Comparison of ENCODE assay signal across 8 mouse cellular contexts in the genomic region with DNA sequence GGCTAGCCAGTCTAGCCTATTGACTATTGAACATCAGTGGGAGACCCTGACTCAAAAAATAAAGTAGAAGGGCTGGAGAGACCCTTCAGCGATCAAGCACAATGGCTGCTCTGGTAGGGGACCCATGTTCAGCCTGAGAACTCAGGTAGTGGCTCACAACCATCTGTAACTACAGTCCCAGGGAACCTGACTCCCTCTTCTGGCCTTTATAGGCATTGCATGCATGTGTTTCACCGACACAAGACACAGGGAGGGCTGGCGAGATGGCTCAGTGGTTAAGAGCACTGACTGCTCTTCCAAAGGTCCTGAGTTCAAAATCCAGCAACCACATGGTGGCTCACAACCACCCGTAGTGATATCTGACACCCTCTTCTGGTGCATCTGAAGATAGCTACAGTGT. TPM values are rescaled to one million over a fixed set of nuclear protein-coding genes. Genes with fewer than 3 reads are reported as not detected.
DNase-seq lines count a peak whose midpoint lies in the region; ATAC-seq and TF ChIP-seq lines count a peak whose summit lies in the region.
"Had no signal": no experiment of that assay in that cellular context is flagged by ENCODE, and none has a peak within 500 bp of the region (broad histone marks: within the 10 kb centered on the region; RNA-seq: fewer than 3 reads in every experiment).

No protein-coding gene starts in this region.

- no peak overlapping the region for H3K4me2 ChIP-seq in kidney, embryonic 15.5 days
- H3K4me2 ChIP-seq in midbrain, postnatal 0 days (ENCODE audit: low read depth, low read length, poor library complexity, severe bottlenecking) = no peak overlapping the region

- H3K36me3 ChIP-seq in kidney, embryonic 15.5 days = no peaks in the 10 kb centered on the region
- no peaks in the 10 kb centered on the region for H3K36me3 ChIP-seq in midbrain, postnatal 0 days (ENCODE audit: insufficient read depth, low read length)

- no peak for ATAC-seq in kidney, embryonic 15.5 days (replicated peaks; ENCODE audit: low FRiP score)
- ATAC-seq in CD4-positive, CD25-positive, alpha-beta regulatory T cell, adult 4 months = peak; percentile 54
- ATAC-seq in midbrain, postnatal 0 days (ENCODE audit: low FRiP score) = no peak

- WGBS in kidney, embryonic 15.5 days = 35% methylated on average over 4 of the region's 4 CpGs
- 37% methylated on average over 4 of the region's 4 CpGs for WGBS in midbrain, postnatal 0 days

- TF ChIP-seq POLR2A in embryonic fibroblast, embryonic 13.5 days (IDR thresholded peaks at IDR 0.05; ENCODE audit: low read depth, low read length) = no peak

- H3K4me3 ChIP-seq in kidney, embryonic 15.5 days (replicated peaks) = no peak overlapping the region
- H3K4me3 ChIP-seq in embryonic fibroblast, embryonic 13.5 days (ENCODE audit: insufficient read depth, low read length) = no peak overlapping the region
- no peak overlapping the region for H3K4me3 ChIP-seq in midbrain, postnatal 0 days (ENCODE audit: low read depth, low read length)

- H3K4me1 ChIP-seq in kidney, embryonic 15.5 days = no peaks in the 10 kb centered on the region
- H3K4me1 ChIP-seq in embryonic fibroblast, embryonic 13.5 days (ENCODE audit: control insufficient read depth, insufficient read depth, low read length) = no peaks in the 10 kb centered on the region
- 0 out of 2 replicates have a peak, but pooled peaks cover 4% of the 10 kb centered on the region for H3K4me1 ChIP-seq in midbrain, postnatal 0 days (ENCODE audit: insufficient read depth, low read length)

- no peak overlapping the region for H3K9ac ChIP-seq in kidney, embryonic 15.5 days
- no peak overlapping the region for H3K9ac ChIP-seq in midbrain, postnatal 0 days (replicated peaks; ENCODE audit: low read length, poor library complexity, severe bottlenecking)

- no peak overlapping the region for H3K27ac ChIP-seq in kidney, embryonic 15.5 days
- H3K27ac ChIP-seq in embryonic fibroblast, embryonic 13.5 days (ENCODE audit: insufficient read depth, low read length) = no peak overlapping the region
- H3K27ac ChIP-seq in midbrain, postnatal 0 days (ENCODE audit: low read depth, low read length) = no peak overlapping the region

- peak; percentile 16; the same call in 1 of the 2 replicates for TF ChIP-seq CTCF in embryonic fibroblast, embryonic 13.5 days (IDR thresholded peaks at IDR 0.05; ENCODE audit: borderline replicate concordance, insufficient read depth, low read length)
- peak; percentile 64 for TF ChIP-seq CTCF in midbrain, postnatal 0 days (IDR thresholded peaks at IDR 0.05)

- H3K27me3 ChIP-seq in kidney, embryonic 15.5 days = peaks cover 23% of the 10 kb centered on the region; the same call in 1 of the 2 replicates
- no peaks in the 10 kb centered on the region for H3K27me3 ChIP-seq in midbrain, postnatal 0 days (ENCODE audit: insufficient read depth, low read length)

- no peaks in the 10 kb centered on the region for H3K9me3 ChIP-seq in kidney, embryonic 15.5 days (replicated peaks)
- no peaks in the 10 kb centered on the region for H3K9me3 ChIP-seq in midbrain, postnatal 0 days (ENCODE audit: low read length)

- DNase-seq in kidney, adult 9 months = peak; percentile 41
- DNase-seq in MN1 (ENCODE audit: low spot score) = peak; percentile 52
- no peak for DNase-seq in midbrain, postnatal 0 days (ENCODE audit: low spot score)
- no peak for DNase-seq in frontal cortex, postnatal 10 days (ENCODE audit: low spot score in 2 of 2)

RNA-seq across cellular contexts. Expression of a gene that starts 7.5 kb away (rescaled TPM):
- polyA plus RNA-seq in kidney, embryonic 15.5 days (2015; fragmentation: Nextera tagmentation; extraction: Ambion mirVana) = 0.36 and 0.50 TPM in 2 replicates
- polyA plus RNA-seq in CD4-positive, CD25-positive, alpha-beta regulatory T cell, adult 4 months (2017; shearing (Covaris generic)) = 1 to 10 TPM; 1.6 to 3.6 TPM
- 0.28 and 0.61 TPM in 2 replicates for polyA plus RNA-seq in embryonic fibroblast, embryonic 13.5 days (2011; ENCODE audit: insufficient read length, low read depth, missing spikeins)
- 0.27 and 1.4 TPM in 2 replicates for total RNA-seq in midbrain, postnatal 0 days (2014; rRNA removed)
- polyA plus RNA-seq in midbrain, postnatal 0 days (2015; fragmentation: Nextera tagmentation; extraction: Ambion mirVana) = 0.31 and 0.37 TPM in 2 replicates

RNA-seq across cellular contexts. Expression of a gene that starts 30.4 kb away (rescaled TPM):
- 7.5 and 8.5 TPM in 2 replicates for polyA plus RNA-seq in kidney, embryonic 15.5 days (2015; fragmentation: Nextera tagmentation; extraction: Ambion mirVana)
- 10 to 100 TPM; 33.4 to 47.7 TPM for polyA plus RNA-seq in CD4-positive, CD25-positive, alpha-beta regulatory T cell, adult 4 months (2017; shearing (Covaris generic))
- not detected in 2 replicates for polyA plus RNA-seq in embryonic fibroblast, embryonic 13.5 days (2011; ENCODE audit: insufficient read length, low read depth, missing spikeins)
- total RNA-seq in midbrain, postnatal 0 days (2014; rRNA removed) = 240 and 242 TPM in 2 replicates
- polyA plus RNA-seq in midbrain, postnatal 0 days (2015; fragmentation: Nextera tagmentation; extraction: Ambion mirVana) = 63.0 and 67.9 TPM in 2 replicates

RNA-seq across cellular contexts. Expression of a gene that starts 35.3 kb away (rescaled TPM):
- 0.15 and 0.18 TPM in 2 replicates for polyA plus RNA-seq in kidney, embryonic 15.5 days (2015; fragmentation: Nextera tagmentation; extraction: Ambion mirVana)
- polyA plus RNA-seq in CD4-positive, CD25-positive, alpha-beta regulatory T cell, adult 4 months (2017; shearing (Covaris generic)) = 10 to 100 TPM; 12.9 to 24.4 TPM
- polyA plus RNA-seq in embryonic fibroblast, embryonic 13.5 days (2011; ENCODE audit: insufficient read length, low read depth, missing spikeins) = 0.18 TPM in 1 of 2 replicates, not detected in the other
- 0.80 and 1.3 TPM in 2 replicates for total RNA-seq in midbrain, postnatal 0 days (2014; rRNA removed)
- 0.54 and 0.57 TPM in 2 replicates for polyA plus RNA-seq in midbrain, postnatal 0 days (2015; fragmentation: Nextera tagmentation; extraction: Ambion mirVana)

RNA-seq across cellular contexts. Expression of a gene that starts 53.2 kb away (rescaled TPM):
- not detected in 2 replicates for polyA plus RNA-seq in kidney, embryonic 15.5 days (2015; fragmentation: Nextera tagmentation; extraction: Ambion mirVana)
- not detected for polyA plus RNA-seq in CD4-positive, CD25-positive, alpha-beta regulatory T cell, adult 4 months (2017; shearing (Covaris generic))
- polyA plus RNA-seq in embryonic fibroblast, embryonic 13.5 days (2011; ENCODE audit: insufficient read length, low read depth, missing spikeins) = not detected in 2 replicates
- total RNA-seq in midbrain, postnatal 0 days (2014; rRNA removed) = 0.28 and 1.0 TPM in 2 replicates
- 0.49 and 0.68 TPM in 2 replicates for polyA plus RNA-seq in midbrain, postnatal 0 days (2015; fragmentation: Nextera tagmentation; extraction: Ambion mirVana)
- total RNA-seq: heart, adult 18-20 months had no signal

Comparison
In these comparisons a context has a peak if more than half of its experiments do, and no peak if none do; other contexts are left out.
1. DNase-seq: peak in kidney, adult 9 months (single experiment) and MN1 (single experiment); none in midbrain, postnatal 0 days (single experiment) and frontal cortex, postnatal 10 days (0 of 2).